Mouse (Mus musculus) forebrain, embryonic 12.5 days (tissue): ENCODE results near the gene Socs2. TPM values are rescaled to one million over a fixed set of nuclear protein-coding genes. Genes with fewer than 3 reads are reported as not detected.

Source experiments
- ATAC-seq: fragments of 200-750 bp; cut with Nextera tagmentation; 2 replicates; pipeline ENCODE4 v1.8.0; 2017; ENCODE audit warnings: moderate TSS enrichment; ENCODE audit not compliant: low FRiP score
- H3K27ac ChIP-seq: fragments of 300-500 bp; sonication (generic); 2 replicates; pipeline ENCODE4 v1.5.1; 2016; ENCODE audit warnings: mild to moderate bottlenecking
- H3K27me3 ChIP-seq: fragments of 300-500 bp; sonication (generic); 2 replicates; pipeline ENCODE4 v1.6.1; 2016; ENCODE audit warnings: mild to moderate bottlenecking
- H3K36me3 ChIP-seq: fragments of 300-500 bp; sonication (generic); replicated peaks from 2 replicates; pipeline ENCODE4 v1.6.1; 2016; ENCODE audit warnings: mild to moderate bottlenecking
- H3K4me1 ChIP-seq: fragments of 300-500 bp; sonication (generic); 2 replicates; pipeline ENCODE4 v1.6.1; 2016
- H3K4me2 ChIP-seq: fragments of 300-500 bp; sonication (generic); 2 replicates; pipeline ENCODE4 v1.6.1; 2016; ENCODE audit warnings: mild to moderate bottlenecking, moderate library complexity
- H3K4me3 ChIP-seq: fragments of 300-500 bp; sonication (generic); replicated peaks from 2 replicates; pipeline ENCODE4 v1.5.1; 2016; ENCODE audit warnings: mild to moderate bottlenecking
- H3K9ac ChIP-seq: fragments of 300-500 bp; sonication (generic); 2 replicates; pipeline ENCODE4 v1.6.1; 2016; ENCODE audit warnings: mild to moderate bottlenecking
- H3K9me3 ChIP-seq: fragments of 300-500 bp; sonication (generic); 2 replicates; pipeline ENCODE4 v1.6.1; 2016
- WGBS: fragments of 180-500 bp; shearing (Covaris S2); methylation state at CpG from one replicate; pipeline ENCODE4 v1.1.7; 2016; 5-methylcytosine and 5-hydroxymethylcytosine counted together
- polyA plus RNA-seq: library from polyadenylated mRNA; unstranded; fragments of >200 nt; fragmentation: Nextera tagmentation; extraction: Ambion mirVana; gene quantifications from 2 replicates; pipeline ENCODE4 v1.2.1, GENCODE M21; 2016

Gene Socs2
- polyA plus RNA-seq, 1 experiment from 2014 or later: 74.1 TPM

GRCm38 (mm10) chr10:95355678-95356268, 61.2 kb downstream of the Socs2 start:
- ATAC-seq: no peak
- WGBS: 58% methylated on average over 6 of the region's 6 CpGs
- H3K9me3 ChIP-seq: no peaks in the 10 kb centered on the region
- H3K9ac ChIP-seq: no peak overlapping the region
- H3K36me3 ChIP-seq: no peaks in the 10 kb centered on the region
- H3K4me2 ChIP-seq: no peak overlapping the region
- no peak overlapping the region for H3K27ac ChIP-seq
- H3K4me1 ChIP-seq: peaks cover 3% of the 10 kb centered on the region; the same call in 1 of the 2 replicates
- H3K4me3 ChIP-seq: no peak overlapping the region
- 0 out of 2 replicates have a peak, but pooled peaks cover 3% of the 10 kb centered on the region for H3K27me3 ChIP-seq

GRCm38 (mm10) chr10:95354673-95355072, 62.3 kb downstream of the Socs2 start:
- H3K27me3 ChIP-seq: 0 out of 2 replicates have a peak, but pooled peaks cover 3% of the 10 kb centered on the region
- no peak overlapping the region for H3K4me2 ChIP-seq
- H3K9ac ChIP-seq: no peak overlapping the region
- H3K4me1 ChIP-seq: peaks cover 3% of the 10 kb centered on the region; the same call in 1 of the 2 replicates
- H3K36me3 ChIP-seq: no peaks in the 10 kb centered on the region
- no peak overlapping the region for H3K4me3 ChIP-seq
- H3K9me3 ChIP-seq: no peaks in the 10 kb centered on the region
- ATAC-seq: no peak
- H3K27ac ChIP-seq: no peak overlapping the region

- ATAC-seq: no peak
- H3K9ac ChIP-seq: no peak overlapping the region
- H3K9me3 ChIP-seq: no peaks in the 10 kb centered on the region
- H3K4me1 ChIP-seq: peaks cover 3% of the 10 kb centered on the region; the same call in 1 of the 2 replicates
- H3K4me3 ChIP-seq: no peak overlapping the region
- WGBS: 62% methylated on average over 6 of the region's 6 CpGs
- H3K27ac ChIP-seq: no peak overlapping the region
- 0 out of 2 replicates have a peak, but pooled peaks cover 3% of the 10 kb centered on the region for H3K27me3 ChIP-seq
- no peaks in the 10 kb centered on the region for H3K36me3 ChIP-seq
- H3K4me2 ChIP-seq: no peak overlapping the region
Observed at GRCm38 (mm10) chr10:95354047-95354446, 62.9 kb downstream of the Socs2 start.

GRCm38 (mm10) chr10:95348457-95348856, 68.5 kb downstream of the Socs2 start:
- Histone ChIP-seq H3K27ac (no peak overlapping the region), H3K4me2 (no peak overlapping the region), H3K36me3 (no peaks in the 10 kb centered on the region), H3K9me3 (no peaks in the 10 kb centered on the region), H3K27me3 (no peaks in the 10 kb centered on the region), H3K9ac (no peak overlapping the region), H3K4me1 (no peaks in the 10 kb centered on the region), H3K4me3 (no peak overlapping the region)
- WGBS: 91% methylated on average over 3 of the region's 3 CpGs
- ATAC-seq: no peak

- H3K9ac ChIP-seq: no peak overlapping the region
- 95% methylated on average over 3 of the region's 3 CpGs for WGBS
- H3K4me3 ChIP-seq: no peak overlapping the region
- no peak overlapping the region for H3K27ac ChIP-seq
- no peaks in the 10 kb centered on the region for H3K4me1 ChIP-seq
- no peaks in the 10 kb centered on the region for H3K9me3 ChIP-seq
- H3K36me3 ChIP-seq: no peaks in the 10 kb centered on the region
- ATAC-seq: no peak
- no peak overlapping the region for H3K4me2 ChIP-seq
- no peaks in the 10 kb centered on the region for H3K27me3 ChIP-seq
Observed at GRCm38 (mm10) chr10:95347776-95348175, 69.2 kb downstream of the Socs2 start.

- ATAC-seq: no peak
- H3K9me3 ChIP-seq: no peaks in the 10 kb centered on the region
Observed at GRCm38 (mm10) chr10:95342833-95343590, 74.0 kb downstream of the Socs2 start.

GRCm38 (mm10) chr10:95340676-95341075, 76.3 kb downstream of the Socs2 start:
- Histone ChIP-seq H3K9me3 (no peaks in the 10 kb centered on the region), H3K27ac (no peak overlapping the region), H3K4me3 (no peak overlapping the region), H3K36me3 (no peaks in the 10 kb centered on the region), H3K9ac (no peak overlapping the region), H3K4me1 (peaks cover 11% of the 10 kb centered on the region), H3K4me2 (no peak overlapping the region), H3K27me3 (no peaks in the 10 kb centered on the region)
- 87% methylated on average over 4 of the region's 4 CpGs for WGBS
- no peak for ATAC-seq

More at GRCm38 (mm10) chr10:95342833-95343590, 74.0 kb downstream of the Socs2 start:
- WGBS: 84% methylated on average over 10 of the region's 10 CpGs
- H3K4me1 ChIP-seq: no peaks in the 10 kb centered on the region
- no peaks in the 10 kb centered on the region for H3K27me3 ChIP-seq
- H3K4me3 ChIP-seq: no peak overlapping the region
- H3K4me2 ChIP-seq: no peak overlapping the region
- no peak overlapping the region for H3K9ac ChIP-seq
- H3K27ac ChIP-seq: no peak overlapping the region
- H3K36me3 ChIP-seq: no peaks in the 10 kb centered on the region

GRCm38 (mm10) chr10:95337589-95337988, 79.4 kb downstream of the Socs2 start:
- Histone ChIP-seq H3K4me1 (peaks cover 11% of the 10 kb centered on the region), H3K27ac (no peak overlapping the region), H3K9me3 (no peaks in the 10 kb centered on the region), H3K4me2 (no peak overlapping the region), H3K27me3 (no peaks in the 10 kb centered on the region; the same call in 1 of the 2 replicates), H3K4me3 (no peak overlapping the region), H3K36me3 (no peaks in the 10 kb centered on the region), H3K9ac (no peak overlapping the region)
- ATAC-seq: no peak
- WGBS: 83% methylated on average over 5 of the region's 5 CpGs

GRCm38 (mm10) chr10:95336781-95337544, 80.0 kb downstream of the Socs2 start:
- Histone ChIP-seq H3K9ac (no peak overlapping the region), H3K27ac (peak overlapping the region; percentile 36; the same call in 1 of the 2 replicates), H3K9me3 (no peaks in the 10 kb centered on the region), H3K4me2 (no peak overlapping the region), H3K4me1 (peaks cover 11% of the 10 kb centered on the region), H3K36me3 (no peaks in the 10 kb centered on the region), H3K4me3 (no peak overlapping the region), H3K27me3 (no peaks in the 10 kb centered on the region; the same call in 1 of the 2 replicates)
- no peak for ATAC-seq
- 42% methylated on average over 4 of the region's 4 CpGs for WGBS

Other genes with a start within 250 kb of the Socs2 start
- 13.3 and 14.2 TPM in 2 replicates for gene Cradd, start 93.0 kb downstream of the Socs2 start, polyA plus RNA-seq
- 297 and 314 TPM in 2 replicates for gene Mrpl42, start 84.8 kb upstream of the Socs2 start, polyA plus RNA-seq
- 439 and 463 TPM in 2 replicates for gene Ube2n, start 98.0 kb upstream of the Socs2 start, polyA plus RNA-seq
- 107 and 108 TPM in 2 replicates for gene Nudt4, start 147.0 kb upstream of the Socs2 start, polyA plus RNA-seq